Mouse (Mus musculus): ENCODE results near the gene Pip4k2b. TPM values are rescaled to one million over a fixed set of nuclear protein-coding genes. Genes with fewer than 3 reads are reported as not detected.

The Pip4k2b gene
- polyA plus RNA-seq, 2 experiments = 0.56 to 5.0 TPM

GRCm38 (mm10) chr11:97684766-97685165 lies 59.7 kb downstream of the Pip4k2b start:
- Histone ChIP-seq H3K9me3 (ENCODE audit: control insufficient read depth, low read length) (no peaks in the 10 kb centered on the region), H3K36me3 (replicated peaks; ENCODE audit: control insufficient read depth, insufficient read depth, low read depth) (no peaks in the 10 kb centered on the region), H3K9ac (replicated peaks) (no peak overlapping the region), H3K4me2 (ENCODE audit: low read depth) (no peak overlapping the region), H3K27ac (no peak overlapping the region), H3K4me1 (replicated peaks; ENCODE audit: control insufficient read depth in 2 of 2, insufficient read depth in 2 of 2, low read length in 1 of 2) (peaks cover 0 to 6% of the 10 kb centered on the region in 2 experiments; a peak in 1 of 4 replicates), H3K27me3 (ENCODE audit: control insufficient read depth, insufficient read depth, low read length) (no peaks in the 10 kb centered on the region), H3K4me3 (ENCODE audit: insufficient read depth in 1 of 2, low read depth in 2 of 2, low read length in 2 of 2) (no peak overlapping the region)
- DNase-seq (ENCODE audit: low read depth in 3 of 3, low spot score in 3 of 3) (no peak), ATAC-seq (ENCODE audit: insufficient read depth) (no peak)
- 44% methylated on average over 7 of the region's 7 CpGs for WGBS (ENCODE audit: insufficient replicate concordance)
- no peak for TF ChIP-seq CTCF (IDR thresholded peaks at IDR 0.05; ENCODE audit: low read depth)

GRCm38 (mm10) chr11:97684063-97684680 lies 60.3 kb downstream of the Pip4k2b start:
- 35% methylated on average over 6 of the region's 6 CpGs for WGBS (ENCODE audit: insufficient replicate concordance)
- TF ChIP-seq CTCF (IDR thresholded peaks at IDR 0.05; ENCODE audit: low read depth) = no peak
- no peak for TF ChIP-seq EP300 (IDR thresholded peaks at IDR 0.05; ENCODE audit: low read depth)

GRCm38 (mm10) chr11:97682504-97683055 lies 61.9 kb downstream of the Pip4k2b start:
- H3K27ac ChIP-seq = no peak overlapping the region
- no peaks in the 10 kb centered on the region for H3K36me3 ChIP-seq (replicated peaks; ENCODE audit: control insufficient read depth, insufficient read depth, low read depth)
- H3K9ac ChIP-seq (replicated peaks) = no peak overlapping the region
- H3K4me3 ChIP-seq (ENCODE audit: insufficient read depth in 1 of 2, low read depth in 2 of 2, low read length in 2 of 2) = no peak overlapping the region
- no peak for ATAC-seq (ENCODE audit: insufficient read depth)
- no peak for DNase-seq (ENCODE audit: low read depth in 3 of 3, low spot score in 3 of 3)
- no peaks in the 10 kb centered on the region for H3K27me3 ChIP-seq (ENCODE audit: control insufficient read depth, insufficient read depth, low read length)
- no peaks in the 10 kb centered on the region for H3K9me3 ChIP-seq (ENCODE audit: control insufficient read depth, low read length)
- no peak overlapping the region for H3K4me2 ChIP-seq (ENCODE audit: low read depth)
- H3K4me1 ChIP-seq (replicated peaks; ENCODE audit: control insufficient read depth in 2 of 2, insufficient read depth in 2 of 2, low read length in 1 of 2) = peaks cover 0 to 6% of the 10 kb centered on the region in 2 experiments; a peak in 1 of 4 replicates
- 71% methylated on average over 6 of the region's 6 CpGs for WGBS (ENCODE audit: insufficient replicate concordance)
- TF ChIP-seq EP300 (IDR thresholded peaks at IDR 0.05; ENCODE audit: low read depth) (no peak), CTCF (IDR thresholded peaks at IDR 0.05; ENCODE audit: low read depth) (no peak)

More at GRCm38 (mm10) chr11:97684063-97684680, 60.3 kb downstream of the Pip4k2b start:
- peaks cover 0 to 6% of the 10 kb centered on the region in 2 experiments; a peak in 1 of 4 replicates for H3K4me1 ChIP-seq (replicated peaks; ENCODE audit: control insufficient read depth in 2 of 2, insufficient read depth in 2 of 2, low read length in 1 of 2)
- no peak overlapping the region for H3K27ac ChIP-seq
- no peak overlapping the region for H3K4me3 ChIP-seq (ENCODE audit: insufficient read depth in 1 of 2, low read depth in 2 of 2, low read length in 2 of 2)
- H3K27me3 ChIP-seq (ENCODE audit: control insufficient read depth, insufficient read depth, low read length) = no peaks in the 10 kb centered on the region
- H3K4me2 ChIP-seq (ENCODE audit: low read depth) = no peak overlapping the region
- H3K9ac ChIP-seq (replicated peaks) = no peak overlapping the region
- DNase-seq (ENCODE audit: low read depth in 3 of 3, low spot score in 3 of 3) = no peak
- no peaks in the 10 kb centered on the region for H3K9me3 ChIP-seq (ENCODE audit: control insufficient read depth, low read length)
- H3K36me3 ChIP-seq (replicated peaks; ENCODE audit: control insufficient read depth, insufficient read depth, low read depth) = no peaks in the 10 kb centered on the region
- ATAC-seq (ENCODE audit: insufficient read depth) = no peak

- DNase-seq (ENCODE audit: low read depth in 3 of 3, low spot score in 3 of 3) (no peak), ATAC-seq (ENCODE audit: insufficient read depth) (no peak)
- WGBS (ENCODE audit: insufficient replicate concordance) = 74% methylated on average over 12 of the region's 12 CpGs
- Histone ChIP-seq H3K27ac (no peak overlapping the region), H3K27me3 (ENCODE audit: control insufficient read depth, insufficient read depth, low read length) (no peaks in the 10 kb centered on the region), H3K4me2 (ENCODE audit: low read depth) (no peak overlapping the region), H3K36me3 (replicated peaks; ENCODE audit: control insufficient read depth, insufficient read depth, low read depth) (no peaks in the 10 kb centered on the region), H3K9ac (replicated peaks) (no peak overlapping the region), H3K4me1 (replicated peaks; ENCODE audit: control insufficient read depth in 2 of 2, insufficient read depth in 2 of 2, low read length in 1 of 2) (no peaks in the 10 kb centered on the region), H3K4me3 (ENCODE audit: insufficient read depth in 1 of 2, low read depth in 2 of 2, low read length in 2 of 2) (no peak overlapping the region), H3K9me3 (ENCODE audit: control insufficient read depth, low read length) (no peaks in the 10 kb centered on the region)
- no peak for TF ChIP-seq CTCF (IDR thresholded peaks at IDR 0.05; ENCODE audit: low read depth)
- no peak for TF ChIP-seq EP300 (IDR thresholded peaks at IDR 0.05; ENCODE audit: low read depth)
These were observed 64.1 kb downstream of the Pip4k2b start for GRCm38 (mm10) chr11:97680430-97680829.

GRCm38 (mm10) chr11:97678301-97678700 lies 66.2 kb downstream of the Pip4k2b start:
- Histone ChIP-seq H3K9ac (replicated peaks) (no peak overlapping the region), H3K36me3 (replicated peaks; ENCODE audit: control insufficient read depth, insufficient read depth, low read depth) (no peaks in the 10 kb centered on the region), H3K27ac (no peak overlapping the region), H3K4me2 (ENCODE audit: low read depth) (no peak overlapping the region), H3K4me3 (ENCODE audit: insufficient read depth in 1 of 2, low read depth in 2 of 2, low read length in 2 of 2) (no peak overlapping the region), H3K4me1 (replicated peaks; ENCODE audit: control insufficient read depth in 2 of 2, insufficient read depth in 2 of 2, low read length in 1 of 2) (no peaks in the 10 kb centered on the region), H3K27me3 (ENCODE audit: control insufficient read depth, insufficient read depth, low read length) (no peaks in the 10 kb centered on the region), H3K9me3 (ENCODE audit: control insufficient read depth, low read length) (no peaks in the 10 kb centered on the region)
- DNase-seq (ENCODE audit: low read depth in 3 of 3, low spot score in 3 of 3) = no peak
- ATAC-seq (ENCODE audit: insufficient read depth) = no peak
- 79% methylated on average over 15 of the region's 15 CpGs for WGBS (ENCODE audit: insufficient replicate concordance)
- TF ChIP-seq CTCF (IDR thresholded peaks at IDR 0.05; ENCODE audit: low read depth) (no peak), EP300 (IDR thresholded peaks at IDR 0.05; ENCODE audit: low read depth) (no peak)
